Mouse (Mus musculus): ENCODE data around the gene Gpr25. TPM values are rescaled to one million over a fixed set of nuclear protein-coding genes. Genes with fewer than 3 reads are reported as not detected.

Gene Gpr25
- total and polyA plus RNA-seq, 2 experiments from 2014 or later = not detected

DNA sequence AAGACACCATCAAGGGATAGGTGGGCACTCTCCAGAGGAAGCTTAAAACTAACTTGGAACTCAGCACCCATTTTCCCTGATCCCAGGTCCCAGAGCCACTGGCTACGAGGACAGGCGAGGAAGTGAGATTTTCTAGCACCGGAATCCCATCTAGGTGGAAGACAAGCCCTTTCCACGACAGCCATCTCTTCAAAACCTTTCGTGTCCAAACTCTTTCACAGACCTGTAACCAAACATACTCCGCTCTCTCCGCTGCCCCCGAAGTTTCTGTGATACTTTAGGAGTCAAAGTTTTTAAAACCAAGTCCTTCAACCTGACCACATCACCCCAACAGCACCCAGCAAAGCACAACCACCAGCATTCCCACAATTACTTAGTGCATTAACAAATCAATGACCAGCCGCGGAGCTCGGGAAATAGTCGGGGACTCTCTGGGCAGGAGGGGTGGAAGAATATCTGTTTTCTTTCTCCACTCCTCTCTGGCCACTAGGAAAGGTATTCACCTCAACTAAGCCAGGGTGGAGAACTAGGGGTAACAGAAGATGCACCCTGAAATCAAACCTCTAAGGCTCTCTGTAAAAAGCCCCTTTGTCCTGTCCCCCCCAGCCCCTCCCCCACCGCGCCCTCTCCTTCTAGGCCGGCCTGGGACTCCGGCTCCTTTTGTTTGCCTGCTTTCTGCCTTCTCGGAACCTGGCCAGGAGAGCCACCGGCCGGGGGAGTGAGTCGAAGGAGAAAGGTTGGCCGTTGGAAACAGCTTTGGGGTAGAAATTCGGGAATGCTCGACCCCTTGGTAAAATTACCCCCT is 27.5 kb downstream of the Gpr25 start:
- Histone ChIP-seq H3K9ac (replicated peaks; ENCODE audit: low read depth, low read length) (no peak overlapping the region), H3K4me1 (ENCODE audit: control insufficient read depth, insufficient read depth) (peaks cover 13% of the 10 kb centered on the region), H3K4me2 (ENCODE audit: low read depth, low read length) (peak overlapping the region; percentile 83), H3K27ac (ENCODE audit: low read depth) (no peak overlapping the region), H3K27me3 (ENCODE audit: control insufficient read depth, insufficient read depth, low read length) (peaks cover 62% of the 10 kb centered on the region), H3K36me3 (replicated peaks; ENCODE audit: control insufficient read depth, insufficient read depth, low read length) (no peaks in the 10 kb centered on the region), H3K4me3 (ENCODE audit: low read depth, low read length) (peak overlapping the region; percentile 54), H3K9me3 (replicated peaks; ENCODE audit: control insufficient read depth, low read length) (no peaks in the 10 kb centered on the region)
- ATAC-seq (ENCODE audit: insufficient read depth, low read depth) (no peak), DNase-seq (ENCODE audit: low spot score) (no peak)
- 7% methylated on average over 23 of the region's 23 CpGs for WGBS
- TF ChIP-seq EP300 (IDR thresholded peaks at IDR 0.05; ENCODE audit: low read depth) = no peak

DNA sequence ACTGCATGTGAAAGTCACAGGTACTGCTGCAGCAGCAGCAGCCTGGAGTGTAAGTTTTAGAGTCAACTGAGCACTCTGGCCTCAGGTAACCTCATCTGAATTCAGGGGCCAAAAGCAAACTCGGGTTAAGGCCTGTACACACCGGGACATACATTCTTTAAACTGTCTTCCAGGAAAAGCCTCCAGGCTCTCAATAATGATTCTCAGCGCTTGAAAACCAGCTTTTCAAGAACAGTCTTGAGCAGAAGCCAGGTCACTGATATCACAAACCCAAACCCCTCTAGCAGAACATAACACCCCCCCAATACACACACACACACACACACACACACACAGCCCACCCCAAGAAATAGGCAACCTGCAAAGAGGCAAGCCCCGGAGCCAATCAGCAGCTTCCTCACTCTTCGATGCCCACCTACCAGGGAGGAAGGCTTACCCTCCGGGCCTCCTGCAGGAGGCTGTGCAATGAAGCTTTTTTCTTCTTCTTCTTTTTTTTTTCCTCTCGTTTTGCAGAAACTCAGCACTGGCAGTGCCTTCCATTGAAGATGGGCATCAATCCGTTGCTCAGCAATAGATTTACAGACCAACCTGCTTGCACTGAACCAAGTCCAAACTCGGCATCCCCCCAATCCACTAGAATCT is 28.3 kb downstream of the Gpr25 start:
- H3K4me3 ChIP-seq (ENCODE audit: low read depth, low read length) = no peak overlapping the region
- H3K36me3 ChIP-seq (replicated peaks; ENCODE audit: control insufficient read depth, insufficient read depth, low read length) = no peaks in the 10 kb centered on the region
- ATAC-seq (ENCODE audit: insufficient read depth, low read depth) (no peak), DNase-seq (ENCODE audit: low spot score) (no peak)
- WGBS = 18% methylated on average over 9 of the region's 9 CpGs
- H3K9ac ChIP-seq (replicated peaks; ENCODE audit: low read depth, low read length) = no peak overlapping the region
- H3K4me2 ChIP-seq (ENCODE audit: low read depth, low read length) = no peak overlapping the region; the same call in 1 of the 2 replicates
- no peaks in the 10 kb centered on the region for H3K9me3 ChIP-seq (replicated peaks; ENCODE audit: control insufficient read depth, low read length)
- H3K27me3 ChIP-seq (ENCODE audit: control insufficient read depth, insufficient read depth, low read length) = peaks cover 64% of the 10 kb centered on the region
- no peak overlapping the region for H3K27ac ChIP-seq (ENCODE audit: low read depth)
- peaks cover 13% of the 10 kb centered on the region for H3K4me1 ChIP-seq (ENCODE audit: control insufficient read depth, insufficient read depth)
- TF ChIP-seq CTCF (IDR thresholded peaks at IDR 0.05; ENCODE audit: low read depth) (no peak), EP300 (IDR thresholded peaks at IDR 0.05; ENCODE audit: low read depth) (no peak)

DNA sequence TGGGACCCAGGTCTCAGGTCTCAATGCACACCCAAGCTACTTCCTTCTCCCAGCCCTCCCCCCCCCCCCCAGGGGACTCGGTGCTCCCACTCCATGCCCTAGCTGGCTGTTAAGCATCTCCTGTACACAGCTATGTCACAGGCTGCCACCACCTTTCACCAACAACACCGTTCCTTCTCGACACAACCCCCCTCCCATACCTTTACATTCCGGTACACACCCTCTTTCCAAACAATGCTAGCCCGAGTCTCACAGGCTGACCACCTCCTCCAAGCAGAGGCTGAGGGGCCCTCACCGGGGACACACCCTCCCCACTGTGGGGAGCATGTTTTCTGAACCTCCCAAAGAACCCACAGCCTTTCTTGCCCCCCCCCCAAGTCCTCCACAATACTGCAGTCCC is 29.1 kb downstream of the Gpr25 start:
- H3K27me3 ChIP-seq (ENCODE audit: control insufficient read depth, insufficient read depth, low read length) = peaks cover 70% of the 10 kb centered on the region
- no peak for ATAC-seq (ENCODE audit: insufficient read depth, low read depth)
- no peak for TF ChIP-seq EP300 (IDR thresholded peaks at IDR 0.05; ENCODE audit: low read depth)
- TF ChIP-seq CTCF (IDR thresholded peaks at IDR 0.05; ENCODE audit: low read depth) = no peak
- H3K4me3 ChIP-seq (ENCODE audit: low read depth, low read length) = no peak overlapping the region
- 13% methylated on average over 6 of the region's 6 CpGs for WGBS
- H3K9me3 ChIP-seq (replicated peaks; ENCODE audit: control insufficient read depth, low read length) = no peaks in the 10 kb centered on the region
- no peak overlapping the region for H3K27ac ChIP-seq (ENCODE audit: low read depth)
- DNase-seq (ENCODE audit: low spot score) = no peak
- H3K4me1 ChIP-seq (ENCODE audit: control insufficient read depth, insufficient read depth) = peaks cover 13% of the 10 kb centered on the region
- no peak overlapping the region for H3K9ac ChIP-seq (replicated peaks; ENCODE audit: low read depth, low read length)
- H3K36me3 ChIP-seq (replicated peaks; ENCODE audit: control insufficient read depth, insufficient read depth, low read length) = no peaks in the 10 kb centered on the region
- no peak overlapping the region for H3K4me2 ChIP-seq (ENCODE audit: low read depth, low read length)

DNA sequence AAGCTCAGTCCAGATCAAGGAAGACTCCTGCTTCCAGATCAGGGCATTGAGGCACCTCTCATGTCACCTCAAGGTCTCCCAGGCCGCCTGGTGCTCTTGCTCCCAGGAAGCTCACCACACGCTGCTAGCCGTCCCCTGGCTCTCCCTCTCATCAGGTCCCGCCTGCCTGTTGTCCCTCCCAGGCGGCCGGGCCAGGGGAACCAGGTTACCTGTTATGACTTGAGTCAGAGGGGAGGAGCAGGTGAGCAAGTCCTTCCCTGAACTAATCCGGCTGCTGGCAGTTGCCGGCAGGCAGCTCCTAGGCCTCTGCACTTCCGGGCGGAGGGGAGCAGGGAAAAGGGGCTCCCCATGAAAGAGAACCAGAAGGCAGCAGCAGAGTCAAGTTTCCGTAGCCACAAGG is 30.5 kb downstream of the Gpr25 start:
- no peak for ATAC-seq (ENCODE audit: insufficient read depth, low read depth)
- TF ChIP-seq EP300 (IDR thresholded peaks at IDR 0.05; ENCODE audit: low read depth) (no peak), CTCF (IDR thresholded peaks at IDR 0.05; ENCODE audit: low read depth) (no peak)
- Histone ChIP-seq H3K9me3 (replicated peaks; ENCODE audit: control insufficient read depth, low read length) (no peaks in the 10 kb centered on the region), H3K27ac (ENCODE audit: low read depth) (no peak overlapping the region), H3K4me2 (ENCODE audit: low read depth, low read length) (no peak overlapping the region), H3K4me1 (ENCODE audit: control insufficient read depth, insufficient read depth) (peaks cover 13% of the 10 kb centered on the region), H3K4me3 (ENCODE audit: low read depth, low read length) (no peak overlapping the region), H3K36me3 (replicated peaks; ENCODE audit: control insufficient read depth, insufficient read depth, low read length) (no peaks in the 10 kb centered on the region), H3K9ac (replicated peaks; ENCODE audit: low read depth, low read length) (no peak overlapping the region), H3K27me3 (ENCODE audit: control insufficient read depth, insufficient read depth, low read length) (peaks cover 66% of the 10 kb centered on the region)
- 74% methylated on average over 11 of the region's 11 CpGs for WGBS
- DNase-seq (ENCODE audit: low spot score) = no peak

DNA sequence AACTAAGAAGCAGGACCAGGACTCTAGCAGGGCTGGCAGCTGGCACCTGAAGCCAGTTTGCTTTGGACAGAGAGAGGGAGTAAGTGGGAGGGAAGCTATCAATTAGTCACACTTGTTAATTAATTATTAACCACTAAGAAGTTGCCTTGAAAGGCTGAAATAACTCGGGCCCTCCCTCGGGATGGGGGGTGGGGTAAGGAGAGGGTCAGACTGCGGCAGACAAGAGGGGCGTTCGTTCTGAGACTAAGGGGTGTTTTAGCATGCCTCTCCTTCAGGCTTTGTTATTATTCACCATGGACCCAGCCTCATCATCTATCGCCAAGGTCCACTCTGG is 31.7 kb downstream of the Gpr25 start:
- DNase-seq (ENCODE audit: low spot score) (no peak), ATAC-seq (ENCODE audit: insufficient read depth, low read depth) (no peak)
- H3K27me3 ChIP-seq (ENCODE audit: control insufficient read depth, insufficient read depth, low read length) = peaks cover 54% of the 10 kb centered on the region
- no peak overlapping the region for H3K27ac ChIP-seq (ENCODE audit: low read depth)
- no peak overlapping the region for H3K9ac ChIP-seq (replicated peaks; ENCODE audit: low read depth, low read length)
- no peak for TF ChIP-seq EP300 (IDR thresholded peaks at IDR 0.05; ENCODE audit: low read depth)
- no peak for TF ChIP-seq CTCF (IDR thresholded peaks at IDR 0.05; ENCODE audit: low read depth)
- no peaks in the 10 kb centered on the region for H3K36me3 ChIP-seq (replicated peaks; ENCODE audit: control insufficient read depth, insufficient read depth, low read length)
- 49% methylated on average over 6 of the region's 6 CpGs for WGBS
- no peak overlapping the region for H3K4me3 ChIP-seq (ENCODE audit: low read depth, low read length)
- H3K4me2 ChIP-seq (ENCODE audit: low read depth, low read length) = no peak overlapping the region
- H3K9me3 ChIP-seq (replicated peaks; ENCODE audit: control insufficient read depth, low read length) = no peaks in the 10 kb centered on the region
- peaks cover 7% of the 10 kb centered on the region; the same call in 1 of the 2 replicates for H3K4me1 ChIP-seq (ENCODE audit: control insufficient read depth, insufficient read depth)

All from heart, postnatal 0 days (tissue).